ENCODE assay signal across 10 mouse cellular contexts in the genomic region with DNA sequence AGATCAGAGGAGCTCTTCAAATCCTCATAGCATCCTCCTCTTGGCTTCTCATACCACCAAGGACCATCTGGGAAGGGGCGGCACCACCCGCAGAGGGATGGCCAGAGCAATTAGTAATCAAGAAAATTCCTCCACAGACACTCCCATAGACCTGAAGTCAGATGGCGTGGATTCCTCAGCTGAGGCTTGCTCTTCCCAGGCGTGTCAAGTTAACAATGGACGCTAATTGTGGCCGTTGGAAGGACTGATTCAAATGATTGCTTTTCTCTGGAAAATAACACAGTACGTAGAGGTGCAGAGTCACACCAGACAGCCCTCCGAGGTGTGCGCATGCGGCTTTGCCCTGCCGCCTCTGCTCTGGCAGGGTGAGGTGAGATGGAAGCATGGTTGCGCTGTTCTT.
"Had no signal": no experiment of that assay in that cellular context is flagged by ENCODE, and none has a peak within 500 bp of the region (broad histone marks: within the 10 kb centered on the region; RNA-seq: fewer than 3 reads in every experiment).

No protein-coding gene starts in this region.

- DNase-seq: kidney, adult 11 months; left cerebral cortex, postnatal 4 days; lung, adult 18-20 months; midbrain, embryonic 14.5 days; right cerebral cortex, adult 18-20 months; right cerebral cortex, postnatal 25 days had no signal

- H3K27ac ChIP-seq: kidney, postnatal 0 days; limb, embryonic 13.5 days; liver, embryonic 14.5 days; neural tube, embryonic 12.5 days had no signal

- H3K4me3 ChIP-seq: limb, embryonic 13.5 days; neural tube, embryonic 12.5 days had no signal

- H3K4me1 ChIP-seq: limb, embryonic 13.5 days; neural tube, embryonic 12.5 days had no signal
